Mouse (Mus musculus): ENCODE data around the gene Tekt4.

DNA sequence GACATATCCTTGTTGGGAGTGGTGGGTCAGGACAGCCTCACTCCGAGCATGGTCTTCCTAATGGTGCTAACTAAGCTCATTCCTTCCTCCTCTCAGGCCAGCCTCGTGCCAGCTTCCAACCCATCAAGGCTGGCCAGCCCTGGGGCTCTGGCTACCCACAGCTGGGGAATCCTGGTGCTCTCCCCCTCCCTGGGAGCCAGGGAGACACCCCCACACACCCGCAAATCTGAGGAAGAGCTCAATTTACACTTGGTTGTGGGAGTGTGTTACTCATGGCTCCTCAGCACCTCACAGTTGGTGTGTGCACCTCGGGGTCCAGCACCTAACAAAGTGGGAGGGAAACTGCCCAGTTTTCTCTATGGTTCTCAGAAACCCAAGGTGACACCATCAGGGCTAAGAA is 43.2 kb upstream of the Tekt4 start:
- TF ChIP-seq SRF (IDR thresholded peaks at IDR 0.05; ENCODE audit: control insufficient read depth, insufficient read length, low read depth) (no peak), TCF12 (IDR thresholded peaks at IDR 0.05; ENCODE audit: insufficient read depth, poor library complexity, severe bottlenecking) (no peak), POLR2AphosphoS2 (IDR thresholded peaks at IDR 0.05; ENCODE audit: insufficient read length, low read depth) (no peak), MAX (IDR thresholded peaks at IDR 0.05; ENCODE audit: low read depth) (no peak), E2F4 (IDR thresholded peaks at IDR 0.05; ENCODE audit: insufficient read depth) (no peak), POLR2A (IDR thresholded peaks at IDR 0.05; ENCODE audit: insufficient read length, low read depth) (no peak)

All from myocyte (in vitro differentiated cells).